Mouse (Mus musculus): ENCODE measurements around the gene Ywhag. TPM values are rescaled to one million over a fixed set of nuclear protein-coding genes. Genes with fewer than 3 reads are reported as not detected.

The Ywhag gene
- polyA plus RNA-seq, 1 experiment from 2014 or later = 66.8 TPM

- no peak for DNase-seq
- Histone ChIP-seq H3K4me1 (ENCODE audit: insufficient read depth) (no peaks in the 10 kb centered on the region; the same call in 1 of the 2 replicates), H3K9me3 (ENCODE audit: low read length) (no peaks in the 10 kb centered on the region), H3K27me3 (ENCODE audit: insufficient read depth, low read length) (peaks cover 24% of the 10 kb centered on the region), H3K36me3 (replicated peaks; ENCODE audit: insufficient read depth, low read length) (no peaks in the 10 kb centered on the region), H3K27ac (ENCODE audit: low read depth) (no peak overlapping the region), H3K9ac (replicated peaks) (no peak overlapping the region), H3K4me2 (ENCODE audit: low read depth, low read length) (no peak overlapping the region), H3K4me3 (ENCODE audit: low read depth, low read length) (no peak overlapping the region)
- TF ChIP-seq CTCF (IDR thresholded peaks at IDR 0.05; ENCODE audit: low read depth) = no peak
- WGBS (ENCODE audit: insufficient replicate concordance) = 70% methylated on average over 6 of the region's 6 CpGs
- ATAC-seq = no peak
These were observed 49.8 kb downstream of the Ywhag start for GRCm38 (mm10) chr5:135884641-135885040.

GRCm38 (mm10) chr5:135879449-135880158, 54.8 kb downstream of the Ywhag start:
- Histone ChIP-seq H3K4me3 (ENCODE audit: low read depth, low read length) (no peak overlapping the region), H3K9me3 (ENCODE audit: low read length) (no peaks in the 10 kb centered on the region), H3K4me2 (ENCODE audit: low read depth, low read length) (no peak overlapping the region), H3K9ac (replicated peaks) (no peak overlapping the region), H3K27ac (ENCODE audit: low read depth) (no peak overlapping the region), H3K27me3 (ENCODE audit: insufficient read depth, low read length) (no peaks in the 10 kb centered on the region), H3K36me3 (replicated peaks; ENCODE audit: insufficient read depth, low read length) (no peaks in the 10 kb centered on the region), H3K4me1 (ENCODE audit: insufficient read depth) (peaks cover 10% of the 10 kb centered on the region)
- WGBS (ENCODE audit: insufficient replicate concordance) = 54% methylated on average over 13 of the region's 13 CpGs
- TF ChIP-seq EP300 (IDR thresholded peaks at IDR 0.05; ENCODE audit: low read depth) (no peak), CTCF (IDR thresholded peaks at IDR 0.05; ENCODE audit: low read depth) (no peak)
- peak; percentile 36; the same call in 1 of the 2 replicates for ATAC-seq
- no peak for DNase-seq

GRCm38 (mm10) chr5:135877831-135878231, 56.6 kb downstream of the Ywhag start:
- peaks cover 10% of the 10 kb centered on the region for H3K4me1 ChIP-seq (ENCODE audit: insufficient read depth)
- WGBS (ENCODE audit: insufficient replicate concordance) = under 1% methylated on average over 16 of the region's 16 CpGs
- DNase-seq (no peak), ATAC-seq (peak; percentile 64; the same call in 1 of the 2 replicates)
- no peak overlapping the region for H3K27ac ChIP-seq (ENCODE audit: low read depth)
- H3K9ac ChIP-seq (replicated peaks) = no peak overlapping the region
- peak overlapping the region; percentile 27; the same call in 1 of the 2 replicates for H3K4me3 ChIP-seq (ENCODE audit: low read depth, low read length)
- peaks cover 5% of the 10 kb centered on the region; the same call in 1 of the 2 replicates for H3K27me3 ChIP-seq (ENCODE audit: insufficient read depth, low read length)
- H3K36me3 ChIP-seq (replicated peaks; ENCODE audit: insufficient read depth, low read length) = no peaks in the 10 kb centered on the region
- H3K9me3 ChIP-seq (ENCODE audit: low read length) = no peaks in the 10 kb centered on the region
- TF ChIP-seq EP300 (IDR thresholded peaks at IDR 0.05; ENCODE audit: low read depth) (no peak), CTCF (IDR thresholded peaks at IDR 0.05; ENCODE audit: low read depth) (peak; percentile 66)
- peak overlapping the region; percentile 70 for H3K4me2 ChIP-seq (ENCODE audit: low read depth, low read length)

- no peak overlapping the region for H3K27ac ChIP-seq (ENCODE audit: low read depth)
- 11% methylated on average over 8 of the region's 8 CpGs for WGBS (ENCODE audit: insufficient replicate concordance)
- H3K4me1 ChIP-seq (ENCODE audit: insufficient read depth) = peaks cover 10% of the 10 kb centered on the region
- no peaks in the 10 kb centered on the region for H3K36me3 ChIP-seq (replicated peaks; ENCODE audit: insufficient read depth, low read length)
- peak; percentile 62 for DNase-seq
- H3K27me3 ChIP-seq (ENCODE audit: insufficient read depth, low read length) = peaks cover 10% of the 10 kb centered on the region; the same call in 1 of the 2 replicates
- H3K4me2 ChIP-seq (ENCODE audit: low read depth, low read length) = peak overlapping the region; percentile 70
- no peaks in the 10 kb centered on the region for H3K9me3 ChIP-seq (ENCODE audit: low read length)
- H3K4me3 ChIP-seq (ENCODE audit: low read depth, low read length) = no peak overlapping the region
- no peak overlapping the region for H3K9ac ChIP-seq (replicated peaks)
- no peak for TF ChIP-seq EP300 (IDR thresholded peaks at IDR 0.05; ENCODE audit: low read depth)
- peak; percentile 63 for TF ChIP-seq CTCF (IDR thresholded peaks at IDR 0.05; ENCODE audit: low read depth)
- ATAC-seq = no peak
These were observed 57.2 kb downstream of the Ywhag start for GRCm38 (mm10) chr5:135877180-135877579.

- Histone ChIP-seq H3K4me2 (ENCODE audit: low read depth, low read length) (no peak overlapping the region), H3K27ac (ENCODE audit: low read depth) (no peak overlapping the region), H3K36me3 (replicated peaks; ENCODE audit: insufficient read depth, low read length) (no peaks in the 10 kb centered on the region), H3K9me3 (ENCODE audit: low read length) (no peaks in the 10 kb centered on the region), H3K9ac (replicated peaks) (no peak overlapping the region), H3K27me3 (ENCODE audit: insufficient read depth, low read length) (peaks cover 30% of the 10 kb centered on the region), H3K4me1 (ENCODE audit: insufficient read depth) (peaks cover 10% of the 10 kb centered on the region), H3K4me3 (ENCODE audit: low read depth, low read length) (no peak overlapping the region)
- WGBS (ENCODE audit: insufficient replicate concordance) = 36% methylated on average over 9 of the region's 9 CpGs
- no peak for DNase-seq
- TF ChIP-seq EP300 (IDR thresholded peaks at IDR 0.05; ENCODE audit: low read depth) (no peak), CTCF (IDR thresholded peaks at IDR 0.05; ENCODE audit: low read depth) (no peak)
- ATAC-seq = no peak
These were observed 60.7 kb downstream of the Ywhag start for GRCm38 (mm10) chr5:135873753-135874152.

- Histone ChIP-seq H3K4me3 (ENCODE audit: low read depth, low read length) (no peak overlapping the region), H3K27ac (ENCODE audit: low read depth) (no peak overlapping the region), H3K36me3 (replicated peaks; ENCODE audit: insufficient read depth, low read length) (no peaks in the 10 kb centered on the region), H3K9me3 (ENCODE audit: low read length) (no peaks in the 10 kb centered on the region), H3K9ac (replicated peaks) (no peak overlapping the region), H3K4me2 (ENCODE audit: low read depth, low read length) (no peak overlapping the region), H3K27me3 (ENCODE audit: insufficient read depth, low read length) (peaks cover 38% of the 10 kb centered on the region), H3K4me1 (ENCODE audit: insufficient read depth) (peaks cover 10% of the 10 kb centered on the region)
- 21% methylated on average over 15 of the region's 16 CpGs for WGBS (ENCODE audit: insufficient replicate concordance)
- DNase-seq = no peak
- no peak for ATAC-seq
- no peak for TF ChIP-seq CTCF (IDR thresholded peaks at IDR 0.05; ENCODE audit: low read depth)
- TF ChIP-seq EP300 (IDR thresholded peaks at IDR 0.05; ENCODE audit: low read depth) = no peak
These were observed 61.4 kb downstream of the Ywhag start for GRCm38 (mm10) chr5:135872996-135873395.
